8 mouse cellular contexts compared by ENCODE assay signal in genomic region chr15:78876991-78877809, GRCm38 (mm10). TPM values are rescaled to one million over a fixed set of nuclear protein-coding genes. Genes with fewer than 3 reads are reported as not detected.
DNase-seq lines count a peak whose midpoint lies in the region; ATAC-seq lines count a peak whose summit lies in the region.

Gga1 (plus strand) TSS chr15:78877190.

- DNase-seq in ES-CJ7 (ENCODE audit: low read depth, low spot score), result peak; percentile 96
- DNase-seq in cerebellum, adult 11 months, result peak; percentile 92
- peak; percentile 99 for DNase-seq in forebrain, embryonic 14.5 days (ENCODE audit: low spot score)
- peak; percentile 91 to 96 for DNase-seq in heart, postnatal 14 days
- DNase-seq in layer of hippocampus, adult 11-12 months (ENCODE audit: low spot score), result peak; percentile 97
- DNase-seq in lung, adult 18-20 months, result peak; percentile 95 to 97
- DNase-seq in testis, postnatal 14 days (ENCODE audit: low spot score), result peak; percentile 93

- peak within 1 kb of the TSS; percentile 88 for H3K4me2 ChIP-seq in forebrain, embryonic 14.5 days (ENCODE audit: low read length)
- H3K4me2 ChIP-seq in neural tube, embryonic 15.5 days, result peak within 1 kb of the TSS; percentile 90

- ATAC-seq in forebrain, embryonic 14.5 days, result peak; percentile 92
- peak; percentile 91 for ATAC-seq in neural tube, embryonic 15.5 days (ENCODE audit: low FRiP score)

- H3K27me3 ChIP-seq in forebrain, embryonic 14.5 days (replicated peaks; ENCODE audit: control insufficient read depth, insufficient read depth, low read length), result no peaks in the 10 kb centered on the region
- H3K27me3 ChIP-seq in neural tube, embryonic 15.5 days (replicated peaks), result no peaks in the 10 kb centered on the region

- H3K27ac ChIP-seq in forebrain, embryonic 14.5 days (ENCODE audit: low read depth, low read length), result peak within 1 kb of the TSS; percentile 97
- peak within 1 kb of the TSS; percentile 99 for H3K27ac ChIP-seq in neural tube, embryonic 15.5 days (replicated peaks)

- intact Hi-C loops in heart, postnatal 14 days (cut with DNase I), result no loop called here

- H3K4me3 ChIP-seq in forebrain, embryonic 14.5 days (ENCODE audit: low read depth, low read length), result peak within 1 kb of the TSS; percentile 74
- peak within 1 kb of the TSS; percentile 79 for H3K4me3 ChIP-seq in neural tube, embryonic 15.5 days (replicated peaks)

- H3K36me3 ChIP-seq in forebrain, embryonic 14.5 days (ENCODE audit: control insufficient read depth, insufficient read depth, low read length), result peaks cover 18% of the 10 kb centered on the region
- peaks cover 15% of the 10 kb centered on the region for H3K36me3 ChIP-seq in neural tube, embryonic 15.5 days

- peaks cover 14% of the 10 kb centered on the region for H3K4me1 ChIP-seq in forebrain, embryonic 14.5 days (ENCODE audit: control insufficient read depth, insufficient read depth, low read length)
- peaks cover 42% of the 10 kb centered on the region for H3K4me1 ChIP-seq in neural tube, embryonic 15.5 days

- H3K9ac ChIP-seq in forebrain, embryonic 14.5 days (ENCODE audit: low read length), result peak within 1 kb of the TSS; percentile 82
- H3K9ac ChIP-seq in neural tube, embryonic 15.5 days (replicated peaks), result peak within 1 kb of the TSS; percentile 81

- WGBS in forebrain, embryonic 14.5 days, result under 1% methylated on average over 52 of the region's 95 CpGs
- under 1% methylated on average over 69 of the region's 95 CpGs for WGBS in neural tube, embryonic 15.5 days

- no peaks in the 10 kb centered on the region for H3K9me3 ChIP-seq in forebrain, embryonic 14.5 days (replicated peaks; ENCODE audit: control insufficient read depth, low read length)
- no peaks in the 10 kb centered on the region for H3K9me3 ChIP-seq in neural tube, embryonic 15.5 days (replicated peaks)

RNA-seq across cellular contexts. Expression of gene Gga1, which starts in this region (rescaled TPM):
- 34.8 and 46.5 TPM in 2 replicates for polyA plus RNA-seq in forebrain, embryonic 14.5 days (2014; fragmentation: Nextera tagmentation; extraction: Ambion mirVana)
- total RNA-seq in heart, postnatal 14 days (2021), result 10 to 100 TPM; 38.4 to 39.7 TPM
- polyA plus RNA-seq in neural tube, embryonic 15.5 days (2015; fragmentation: Nextera tagmentation; extraction: Ambion mirVana), result 42.6 and 44.1 TPM in 2 replicates

Comparison
In these comparisons a context has a peak if more than half of its experiments do, and no peak if none do; other contexts are left out.
1. Peak in every context shown above with its lines: DNase-seq, ATAC-seq, H3K4me3 ChIP-seq and H3K27ac ChIP-seq.